Mouse (Mus musculus): Measurements from ENCODE around the gene Commd7. TPM values are rescaled to one million over a fixed set of nuclear protein-coding genes. Genes with fewer than 3 reads are reported as not detected.

The Commd7 gene
- total RNA-seq, 2 experiments from 2014 or later: 25.2 to 31.0 TPM

DNA sequence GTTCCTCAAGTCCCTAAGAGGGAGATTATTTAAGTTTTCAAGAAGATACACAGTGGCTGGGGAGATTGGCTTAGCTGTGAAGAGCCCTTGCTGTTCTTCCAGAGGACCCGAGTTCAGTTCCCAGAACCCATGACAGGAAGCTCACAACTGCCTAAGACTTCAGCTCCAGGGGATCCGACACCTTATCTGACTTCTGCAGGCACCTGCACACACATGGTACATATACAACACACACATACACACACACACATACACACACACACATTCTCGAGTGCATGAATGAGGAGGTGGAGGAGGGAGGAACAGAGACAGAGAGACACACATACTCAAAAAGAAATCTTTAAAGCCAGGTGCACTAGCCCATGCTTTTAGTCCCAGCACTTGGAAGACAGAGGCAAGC is 56.4 kb downstream of the Commd7 start:
- Histone ChIP-seq H3K27ac (no peak overlapping the region), H3K4me3 (no peak overlapping the region)
- no peak for TF ChIP-seq CTCF (conservative IDR thresholded peaks at IDR 0.05)
- DNase-seq (ENCODE audit: low spot score in 2 of 2): no peak

DNA sequence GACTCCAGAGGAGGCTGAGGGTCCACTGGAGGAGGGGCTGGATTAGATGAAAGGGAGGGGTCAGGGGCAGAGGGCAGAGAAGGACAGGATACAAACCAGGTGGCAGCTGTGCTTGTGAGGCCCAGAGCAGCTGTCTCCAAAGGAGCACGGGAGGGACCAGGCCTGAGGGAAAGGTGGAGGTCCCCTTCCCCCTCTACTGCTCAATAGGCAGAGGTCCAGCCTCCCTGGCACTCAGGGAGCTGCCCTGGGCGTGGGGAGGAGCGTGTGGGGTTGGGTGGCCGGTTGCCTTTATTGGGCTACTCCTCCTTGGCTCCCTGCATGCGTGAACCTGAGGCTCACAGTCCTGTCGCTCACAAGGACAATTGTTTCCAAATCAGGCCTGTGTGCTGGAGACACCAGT is 57.0 kb downstream of the Commd7 start:
- Histone ChIP-seq H3K4me3 (no peak overlapping the region), H3K27ac (no peak overlapping the region)
- TF ChIP-seq CTCF (conservative IDR thresholded peaks at IDR 0.05): no peak
- DNase-seq (ENCODE audit: low spot score in 2 of 2): no peak

DNA sequence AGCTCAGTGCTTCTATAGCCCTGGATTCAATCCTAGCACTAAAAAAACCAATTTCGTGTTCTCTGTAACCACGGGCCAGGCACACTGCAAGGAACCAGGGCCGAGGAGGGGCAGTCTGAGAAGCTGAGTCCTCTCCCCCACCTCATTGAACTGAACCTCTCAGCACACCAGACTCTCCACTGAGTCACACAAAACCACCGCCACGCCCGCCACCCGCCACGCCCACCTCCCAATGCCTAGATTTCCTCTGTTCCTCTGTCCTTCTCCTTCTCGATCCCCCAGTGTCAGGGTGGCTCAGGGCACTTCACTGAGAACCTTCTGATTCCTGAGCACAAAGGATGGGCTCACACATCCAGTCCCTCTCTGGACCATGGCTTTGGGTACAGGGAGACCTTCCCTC is 59.5 kb downstream of the Commd7 start:
- Histone ChIP-seq H3K4me3 (no peak overlapping the region), H3K27ac (no peak overlapping the region)
- TF ChIP-seq CTCF (conservative IDR thresholded peaks at IDR 0.05): no peak
- DNase-seq (ENCODE audit: low spot score in 2 of 2): no peak

DNA sequence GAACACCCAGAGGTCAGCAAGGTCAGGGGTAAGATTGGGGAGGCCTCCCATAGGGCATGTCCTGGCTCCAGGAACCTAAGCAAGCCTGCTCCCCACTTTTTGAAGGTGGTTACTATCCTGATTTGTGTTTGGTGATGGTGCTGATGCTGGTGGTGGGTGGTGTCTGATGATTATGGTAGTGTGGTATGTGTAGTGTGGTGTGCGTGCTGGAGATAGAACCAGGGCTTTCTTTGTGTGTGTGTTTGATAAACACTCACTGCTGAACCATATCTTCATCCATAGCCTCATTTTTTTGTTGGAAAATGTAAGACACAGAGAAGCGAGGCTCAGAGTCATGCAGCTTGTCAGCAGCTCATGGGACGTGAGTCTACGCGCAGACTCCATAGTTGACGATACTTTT is 64.0 kb downstream of the Commd7 start:
- H3K27ac ChIP-seq: no peak overlapping the region
- no peak overlapping the region for H3K4me3 ChIP-seq
- TF ChIP-seq CTCF (conservative IDR thresholded peaks at IDR 0.05): no peak
- DNase-seq (ENCODE audit: low spot score in 2 of 2): no peak

DNA sequence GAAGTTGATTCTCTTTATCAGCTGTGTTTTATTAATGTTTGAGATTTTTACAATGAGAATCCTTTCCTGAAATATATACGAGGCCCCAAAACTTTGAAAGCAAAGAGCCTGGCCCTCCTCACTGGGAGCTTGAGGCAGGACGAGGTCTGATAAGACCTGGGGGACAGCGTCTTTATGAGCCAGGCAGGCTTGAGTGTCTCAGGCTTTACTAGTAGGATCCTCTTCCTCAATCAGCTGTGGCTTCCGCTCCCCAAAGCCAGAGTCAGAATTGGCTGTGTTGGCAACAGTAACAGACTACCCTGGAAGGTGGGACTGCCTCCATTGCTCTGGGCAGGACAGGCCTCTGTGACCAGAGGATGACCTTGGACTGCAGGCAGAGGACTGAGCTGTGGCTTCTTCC is 64.6 kb downstream of the Commd7 start:
- DNase-seq (ENCODE audit: low spot score in 2 of 2): no peak
- H3K27ac ChIP-seq: no peak overlapping the region
- no peak overlapping the region for H3K4me3 ChIP-seq
- no peak for TF ChIP-seq CTCF (conservative IDR thresholded peaks at IDR 0.05)

Other genes with a start within 250 kb of the Commd7 start
- not detected for gene 4930404H24Rik, start 140.0 kb downstream of the Commd7 start, total RNA-seq (2021)
- 10 to 100 TPM; 47.6 to 52.1 TPM for gene Nol4l, start 102.8 kb downstream of the Commd7 start, total RNA-seq (2021)
- gene Dnmt3b, start 16.7 kb upstream of the Commd7 start, total RNA-seq (2021): 1 to 10 TPM; 1.4 to 2.1 TPM
- gene Dnmt3c, start 63.9 kb upstream of the Commd7 start, total RNA-seq (2021): under 1 TPM in 1 of 2 experiments, not detected in 1; 0.17 TPM
- 10 to 100 TPM; 72.4 to 75.8 TPM for gene Mapre1, start 108.5 kb upstream of the Commd7 start, total RNA-seq (2021)
- gene Efcab8, start 147.2 kb upstream of the Commd7 start, total RNA-seq (2021): under 1 TPM; 0.12 to 0.46 TPM
- gene Sun5, start 238.3 kb upstream of the Commd7 start, total RNA-seq (2021): not detected
- not detected for gene Bpifb2, start 242.3 kb upstream of the Commd7 start, total RNA-seq (2021)

Measured in layer of hippocampus, adult 2 months (tissue).